Mouse (Mus musculus) kidney, adult 11 months (tissue): ENCODE results near the gene 4933411K16Rik.
"Not testable (repeated sequence)": the region's sequence is repeated elsewhere in the genome, so short reads cannot be mapped to it uniquely, and the experiment has no call there.

Experiments used
- DNase-seq: peaks from one replicate; pipeline ENCODE4 v3.0.0; 2022

Gene 4933411K16Rik

GRCm38 (mm10) chr19:42079950-42080349 is 27.9 kb downstream of the 4933411K16Rik start:
- DNase-seq, result peak; percentile 64

- no peak for DNase-seq
Measured at GRCm38 (mm10) chr19:42080469-42080868, 28.4 kb downstream of the 4933411K16Rik start.

- DNase-seq, result not testable (repeated sequence)
Measured at GRCm38 (mm10) chr19:42081613-42082012, 29.6 kb downstream of the 4933411K16Rik start.

- DNase-seq, result no peak
Measured at GRCm38 (mm10) chr19:42085690-42086089, 33.6 kb downstream of the 4933411K16Rik start.

- DNase-seq, result peak; percentile 93
Measured at GRCm38 (mm10) chr19:42086166-42086565, 34.1 kb downstream of the 4933411K16Rik start, which contains the start of gene Morn4. TSS of gene Morn4 (minus strand) at chr19:42086357.

- DNase-seq, result peak; percentile 71
Measured at GRCm38 (mm10) chr19:42089103-42089747, 37.2 kb downstream of the 4933411K16Rik start.

- DNase-seq, result peak; percentile 100
Measured at GRCm38 (mm10) chr19:42089748-42090595, 37.9 kb downstream of the 4933411K16Rik start, which contains the start of gene Pi4k2a. TSS of gene Pi4k2a (plus strand) at chr19:42090470.

GRCm38 (mm10) chr19:42090637-42091141 is 38.6 kb downstream of the 4933411K16Rik start:
- DNase-seq, result no peak

GRCm38 (mm10) chr19:42099406-42099805 is 47.4 kb downstream of the 4933411K16Rik start:
- DNase-seq, result no peak
